Mouse (Mus musculus) gastrocnemius, postnatal 10 days (tissue): ENCODE measurements around the gene Dhrs13. TPM values are rescaled to one million over a fixed set of nuclear protein-coding genes. Genes with fewer than 3 reads are reported as not detected.
"Not testable (repeated sequence)": the region's sequence is repeated elsewhere in the genome, so short reads cannot be mapped to it uniquely, and the experiment has no call there.

Source experiments
- DNase-seq: peaks from one replicate; pipeline ENCODE4 v3.0.0; 2021; ENCODE audit warnings: mixed read lengths
- total RNA-seq, 2 experiments: library from RNA; stranded (reverse); gene quantifications; 2 replicates each; pipeline ENCODE4 v1.2.3; 2021

The Dhrs13 gene
- total RNA-seq, 2 experiments from 2014 or later = 3.0 to 4.3 TPM

DNA sequence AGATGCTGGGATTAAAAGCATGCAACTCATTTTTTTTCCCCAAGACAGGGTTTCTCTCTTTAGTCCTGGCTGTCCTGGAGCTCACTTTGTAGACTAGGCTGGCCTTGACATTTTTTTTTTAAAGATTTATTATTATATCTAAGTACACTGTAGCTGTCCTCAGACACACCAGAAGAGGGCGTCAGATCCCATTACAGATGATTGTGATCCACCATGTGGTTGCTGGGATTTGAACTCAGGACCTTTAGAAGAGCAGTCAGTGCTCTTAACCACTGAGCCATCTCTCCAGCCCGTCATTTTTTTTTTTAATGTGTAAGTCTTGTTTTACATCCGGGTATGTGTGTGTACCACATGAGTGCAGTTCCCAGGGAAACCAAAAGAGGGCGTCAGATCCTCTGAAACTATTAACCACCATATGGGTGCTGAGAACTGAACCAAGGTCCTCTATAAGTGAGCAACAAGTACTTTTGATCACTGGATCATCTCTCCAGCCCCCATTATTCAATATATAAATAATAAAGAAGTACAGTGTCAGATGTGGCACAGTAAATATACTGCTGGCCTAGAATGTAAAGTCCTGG is 10.3 kb downstream of the Dhrs13 start:
- not testable (repeated sequence) for DNase-seq

DNA sequence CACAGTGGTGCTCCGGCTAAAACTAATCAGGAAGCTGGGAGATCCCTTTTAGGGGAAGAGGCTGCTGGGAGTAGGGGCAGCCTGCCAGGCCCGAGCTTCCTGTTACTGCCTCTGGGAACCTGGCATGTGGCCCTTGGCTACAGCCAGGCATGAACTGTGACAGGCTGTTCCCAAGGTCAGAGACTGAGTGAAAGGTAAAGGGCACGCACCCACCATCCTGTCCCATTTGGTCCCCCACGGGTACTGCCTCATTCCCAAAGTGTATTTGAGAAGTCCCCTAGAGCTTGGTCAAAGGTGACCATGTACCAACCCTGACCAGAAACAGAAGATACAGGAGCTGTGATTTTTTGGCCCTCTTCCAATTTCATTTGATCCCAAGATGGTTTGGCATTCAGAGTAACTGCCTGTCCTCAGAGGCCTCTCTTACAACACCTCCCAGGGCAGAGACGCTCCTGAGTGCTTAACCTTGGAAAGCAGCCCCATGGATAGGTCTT is 12.7 kb downstream of the Dhrs13 start:
- peak; percentile 87 for DNase-seq

DNA sequence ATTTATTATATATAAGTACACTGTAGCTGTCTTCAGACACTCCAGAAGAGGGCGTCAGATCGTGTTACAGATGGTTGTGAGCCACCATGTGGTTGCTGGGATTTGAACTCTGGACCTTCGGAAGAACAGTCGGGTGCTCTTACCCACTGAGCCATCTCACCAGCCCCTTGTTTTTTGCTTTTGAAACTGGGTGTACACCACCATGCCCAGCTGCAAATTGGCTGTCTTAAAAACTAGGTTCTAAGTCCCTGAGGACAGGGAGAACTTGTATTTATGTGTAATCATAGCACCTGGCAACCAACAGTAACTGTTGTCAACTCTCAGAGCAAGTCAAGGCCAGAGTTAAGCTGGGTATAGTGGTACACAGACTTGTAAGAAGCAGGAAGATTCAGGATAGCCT is 16.6 kb downstream of the Dhrs13 start:
- DNase-seq = not testable (repeated sequence)

DNA sequence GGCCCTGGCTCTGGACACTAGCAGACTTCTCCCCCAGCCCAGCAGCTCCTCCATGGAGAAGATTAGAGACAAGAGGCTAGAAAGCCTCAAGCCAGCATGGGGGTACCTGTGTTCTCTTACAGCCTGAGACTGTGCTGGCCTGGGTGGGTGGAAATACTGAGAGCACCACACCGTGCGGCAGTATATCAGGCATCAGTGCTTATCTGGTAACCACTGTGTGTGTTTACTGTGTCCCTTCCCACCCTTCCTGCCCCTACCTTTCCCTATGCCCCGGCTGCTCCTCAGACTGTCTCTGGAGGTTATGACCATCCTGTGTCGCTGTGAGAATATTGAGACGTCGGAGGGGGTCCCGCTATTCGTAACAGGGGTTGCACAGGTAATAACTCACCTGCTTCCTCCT is 21.0 kb downstream of the Dhrs13 start:
- no peak for DNase-seq

DNA sequence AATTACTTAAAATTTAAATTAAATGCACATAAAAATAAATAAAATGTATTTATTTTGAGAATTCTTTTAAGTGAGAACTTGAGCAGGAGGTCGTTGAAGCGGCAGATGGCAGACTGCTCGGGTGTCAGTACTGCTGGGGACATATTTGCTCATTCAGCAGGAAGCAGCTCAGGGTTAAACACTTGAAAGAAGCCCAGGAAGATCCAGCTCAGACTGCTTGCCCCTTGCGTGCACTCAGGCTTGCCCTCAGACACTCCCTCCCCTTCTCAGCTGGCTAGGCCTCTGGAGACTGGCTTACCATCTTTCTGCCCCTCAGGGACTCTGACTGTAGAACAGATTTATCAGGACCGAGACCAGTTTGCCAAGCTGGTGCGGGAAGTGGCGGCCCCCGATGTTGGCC is 24.9 kb downstream of the Dhrs13 start:
- DNase-seq = no peak

DNA sequence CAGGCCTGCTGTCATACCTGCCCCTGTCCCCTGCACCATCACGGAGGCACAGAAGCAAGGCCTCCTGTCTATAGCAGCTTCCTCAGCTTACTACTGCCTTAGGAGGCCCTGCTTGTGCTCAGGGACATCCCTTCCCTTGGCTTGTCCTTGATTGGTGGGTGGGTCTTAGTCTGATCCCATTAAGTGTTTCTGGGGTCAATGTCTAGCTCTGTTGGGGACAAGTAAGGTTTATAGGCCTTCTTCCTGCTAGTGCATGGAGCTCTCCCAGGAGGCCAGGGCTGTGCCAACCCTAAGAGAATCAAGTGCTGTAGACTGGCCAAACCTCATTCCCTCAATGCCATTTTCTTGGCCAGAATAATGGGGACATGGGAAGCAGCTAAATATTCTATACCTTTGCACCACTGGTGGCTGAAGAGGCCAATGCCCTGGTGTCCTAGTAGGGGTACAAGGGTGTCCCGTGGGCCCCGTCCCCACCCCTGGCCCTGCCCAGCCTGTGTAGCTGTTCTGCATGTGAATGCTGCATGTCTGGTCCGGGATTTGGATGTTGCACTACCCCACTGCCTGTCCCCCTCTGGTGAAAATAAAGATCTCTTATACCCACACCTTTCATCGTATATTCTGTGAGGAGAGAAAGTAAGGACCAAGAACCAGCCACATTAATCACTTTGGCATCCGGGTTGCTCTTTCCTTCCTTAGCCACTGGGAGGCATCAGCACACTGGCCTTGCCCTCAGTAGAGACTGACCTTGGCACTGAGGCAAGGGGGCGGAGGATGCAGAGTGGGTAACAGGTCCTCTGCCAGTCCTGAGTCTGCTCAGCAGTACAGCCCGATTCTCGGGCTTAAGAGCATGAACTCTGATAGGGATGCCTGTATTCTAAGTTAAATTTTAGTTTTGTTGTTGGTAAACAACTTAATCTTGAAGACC is 28.0 kb downstream of the Dhrs13 start:
- peak; percentile 81 for DNase-seq

DNA sequence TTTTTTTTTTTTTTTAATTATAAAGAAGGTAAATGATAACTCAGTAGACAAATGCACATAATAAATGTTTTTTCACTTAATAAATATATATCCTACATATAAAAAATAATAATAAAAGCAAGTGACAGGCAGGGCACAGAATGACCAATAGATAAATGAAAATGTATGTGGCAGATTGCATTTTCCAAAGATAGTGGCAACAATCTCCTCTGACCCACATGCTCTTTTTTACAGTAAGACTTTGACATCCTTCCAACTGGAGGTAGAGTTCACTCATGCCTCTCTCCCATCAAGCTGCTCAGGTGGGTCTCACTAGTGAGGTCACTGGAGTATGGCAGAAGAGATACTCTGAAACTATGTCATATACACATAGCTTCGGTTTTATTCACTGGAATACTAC is 30.5 kb downstream of the Dhrs13 start:
- no peak for DNase-seq

DNA sequence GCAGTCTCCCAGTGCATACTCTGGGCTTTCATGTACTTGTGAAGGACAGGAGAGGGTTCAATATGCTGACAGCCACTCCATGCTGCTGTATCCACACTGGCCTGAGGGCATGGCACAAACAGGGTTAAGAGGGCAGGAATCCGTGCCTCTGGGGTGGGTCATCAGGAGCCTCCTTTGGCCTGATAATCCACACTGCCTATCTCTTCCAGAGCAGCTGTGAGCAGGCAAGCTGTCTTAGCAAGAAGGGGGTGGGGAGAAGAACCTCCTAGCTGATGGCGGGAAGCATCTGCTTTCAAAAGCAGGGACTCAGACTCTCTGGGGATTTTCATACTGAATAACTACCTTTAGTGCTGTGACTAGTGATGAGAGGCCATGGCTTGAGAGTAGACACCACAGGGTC is 33.8 kb downstream of the Dhrs13 start:
- no peak for DNase-seq

DNA sequence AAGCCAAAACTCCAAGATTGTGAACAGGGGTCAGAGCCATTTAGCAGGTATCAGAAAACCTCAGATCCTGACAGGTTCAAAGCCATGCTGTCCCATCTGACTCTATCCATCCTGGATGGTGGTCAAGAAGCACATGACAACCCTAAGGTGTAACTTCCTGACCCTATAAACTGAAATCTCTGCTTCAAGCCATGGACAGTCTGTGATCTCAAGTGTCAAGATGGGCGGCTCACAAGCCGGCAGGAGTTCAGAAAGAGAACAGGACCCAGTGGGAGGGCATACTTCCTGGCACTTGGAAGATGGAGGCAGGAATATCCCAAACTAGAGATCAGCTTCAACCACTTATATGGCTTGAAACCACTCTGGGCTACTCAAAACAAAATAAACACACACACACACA is 34.6 kb downstream of the Dhrs13 start:
- DNase-seq = no peak

DNA sequence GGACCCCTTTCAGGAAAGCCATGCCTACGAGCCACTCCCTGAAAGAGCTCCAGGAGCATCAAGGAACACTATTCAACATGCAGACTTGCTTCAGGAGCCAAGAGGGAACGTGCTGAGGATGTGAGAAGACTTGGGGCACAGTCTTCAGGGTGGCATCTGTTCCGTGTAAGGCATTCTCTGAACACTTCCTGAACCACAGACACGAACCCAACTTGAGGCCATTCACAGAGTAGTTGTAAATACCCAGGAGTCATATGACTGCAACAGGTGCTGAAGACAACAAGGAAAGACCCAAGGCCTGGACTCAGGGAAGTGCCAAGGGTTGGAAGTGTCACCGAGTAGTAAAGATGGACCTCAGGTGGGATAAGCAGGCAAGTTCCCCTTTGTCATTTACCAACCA is 35.5 kb downstream of the Dhrs13 start:
- no peak for DNase-seq

DNA sequence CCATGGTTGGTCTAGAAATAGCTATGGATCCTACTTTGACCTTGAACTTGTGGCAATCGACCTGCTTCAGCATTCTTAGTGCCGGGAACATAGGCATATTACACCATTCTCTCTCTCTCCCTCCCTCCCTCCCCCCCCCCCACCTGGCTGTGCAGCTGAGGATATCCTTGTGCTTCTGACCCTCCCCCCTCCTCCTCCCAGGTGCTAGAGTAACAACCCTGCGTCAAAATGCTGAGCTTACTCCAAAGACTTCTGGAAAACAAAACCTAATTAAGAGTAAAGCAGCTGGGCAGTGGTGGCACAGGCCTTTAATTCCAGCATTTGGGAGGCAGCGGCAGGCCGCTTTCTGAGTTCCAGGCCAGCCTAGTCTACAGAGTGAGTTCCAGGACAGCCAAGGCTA is 37.0 kb downstream of the Dhrs13 start:
- no peak for DNase-seq

DNA sequence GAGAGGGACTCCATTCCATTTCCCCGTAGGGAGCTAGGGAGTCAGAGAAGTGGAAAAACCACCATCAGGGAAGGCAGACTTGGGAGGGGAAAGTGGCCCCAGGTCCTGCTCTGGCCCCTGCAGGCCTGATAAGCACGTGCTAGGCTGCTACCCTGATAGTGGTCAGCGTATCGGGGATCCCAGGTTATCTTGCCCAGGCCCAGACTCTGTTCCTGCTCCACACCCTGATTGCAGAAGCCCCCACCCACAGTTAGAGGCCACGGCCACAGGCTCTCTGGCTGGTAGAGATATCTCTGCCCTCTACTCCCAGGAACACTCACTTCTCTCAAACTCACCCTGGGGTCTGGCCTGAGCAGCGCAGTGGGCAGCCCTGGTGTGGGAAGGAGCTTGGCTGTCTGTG is 37.6 kb downstream of the Dhrs13 start:
- DNase-seq = no peak

DNA sequence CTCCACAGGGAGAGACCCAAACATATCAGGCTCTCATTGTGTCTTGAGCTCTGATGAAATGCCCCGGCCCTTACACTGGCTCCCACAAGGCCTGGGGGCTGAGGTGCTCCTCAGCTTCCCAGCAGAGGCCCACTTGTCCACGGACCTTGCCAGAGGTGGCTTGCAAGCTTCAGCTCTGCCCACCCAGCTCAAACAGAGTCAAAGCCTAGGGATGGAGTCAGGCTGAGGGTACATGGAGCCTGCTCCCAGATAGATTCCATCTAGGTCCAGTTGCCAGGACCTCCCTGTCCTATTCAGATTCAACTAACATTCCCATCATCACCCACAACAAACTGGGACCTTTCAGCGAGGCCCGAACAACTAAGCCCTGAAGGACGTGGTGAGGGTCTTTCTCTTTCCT is 39.9 kb downstream of the Dhrs13 start:
- DNase-seq = no peak

DNA sequence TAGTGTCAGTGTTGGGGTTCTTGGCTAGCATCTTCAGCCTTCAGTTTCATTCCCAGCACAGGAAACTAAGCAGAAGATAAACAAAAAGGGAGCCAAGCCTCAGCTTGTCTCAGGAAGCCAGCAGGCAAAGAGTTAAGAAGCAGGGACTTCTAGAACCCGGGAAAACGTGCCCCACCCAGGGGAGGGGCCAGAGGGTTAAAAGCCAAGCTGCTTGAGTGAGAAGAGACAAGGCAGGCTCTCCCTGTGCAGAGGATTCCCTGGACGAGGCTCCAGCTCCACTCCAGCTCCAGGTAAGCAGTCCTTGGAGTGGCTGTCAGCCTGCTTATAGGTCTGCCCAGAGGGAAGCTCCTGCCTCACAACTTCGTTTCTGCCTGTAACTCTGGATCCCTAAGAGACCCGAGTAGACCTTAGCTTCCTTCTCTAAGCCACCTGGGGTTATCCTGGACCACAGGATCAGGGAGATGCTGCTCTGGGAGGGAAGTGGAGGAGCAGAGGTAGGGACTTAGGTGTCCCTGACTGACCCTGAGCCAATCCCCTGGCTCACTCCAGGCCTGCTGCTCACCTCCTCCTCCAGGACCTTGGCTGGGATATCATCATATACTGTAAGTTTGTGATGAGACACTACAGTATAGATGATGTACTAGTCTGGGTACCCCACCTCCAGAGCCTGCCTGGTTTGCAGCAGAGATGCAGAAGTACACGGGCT is 40.5 kb downstream of the Dhrs13 start:
- no peak for DNase-seq

DNA sequence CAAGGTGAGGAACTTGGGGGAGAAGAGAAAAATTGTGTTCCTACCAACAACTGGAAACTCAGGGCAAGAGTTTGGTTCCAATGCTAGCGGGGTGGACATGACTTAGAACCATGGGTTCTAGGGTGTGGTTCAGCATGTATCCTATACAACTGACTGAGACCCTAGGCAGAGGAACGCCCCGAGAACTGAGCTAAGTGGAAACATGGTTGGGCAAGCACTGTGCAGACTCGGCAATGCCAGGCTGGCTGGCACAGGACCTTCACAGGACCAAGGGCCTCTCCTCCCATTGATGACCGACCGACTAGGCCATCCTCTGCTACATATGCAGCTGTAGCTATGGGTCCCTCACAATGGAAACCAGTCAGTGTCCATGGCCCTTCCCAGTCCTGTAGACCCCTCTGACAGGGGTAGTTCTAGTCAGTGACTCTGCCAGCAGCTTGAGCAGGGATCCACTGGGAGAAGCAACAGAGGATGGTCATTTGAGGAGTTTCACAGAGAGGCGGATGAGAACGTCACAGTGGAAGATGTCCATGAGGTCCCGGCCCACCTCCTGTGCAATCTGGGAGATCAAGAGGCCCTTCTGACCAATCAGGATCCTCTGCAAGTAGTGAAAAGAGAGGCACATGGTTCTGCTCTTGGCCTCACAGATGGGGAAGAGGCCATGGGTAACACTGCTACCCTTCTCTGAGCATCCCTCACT is 41.6 kb downstream of the Dhrs13 start:
- DNase-seq = no peak

DNA sequence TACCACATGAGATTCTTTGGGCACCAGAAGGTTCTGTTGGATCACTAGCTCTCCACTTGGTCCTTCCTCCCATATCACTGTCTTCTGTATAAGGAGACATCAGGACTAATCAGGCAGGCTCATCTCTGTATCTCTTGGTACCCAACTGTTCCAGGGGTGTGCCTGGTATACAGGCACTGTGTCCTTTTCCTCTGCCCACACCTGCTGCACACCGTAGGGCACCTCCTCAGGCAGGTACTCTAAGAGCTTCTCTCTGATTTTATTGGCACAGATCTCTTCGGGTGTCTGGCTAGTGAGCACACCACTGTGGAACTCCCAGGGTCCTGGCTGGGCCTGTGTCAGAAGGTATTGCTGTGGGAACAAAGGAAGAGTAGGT is 42.2 kb downstream of the Dhrs13 start:
- DNase-seq = no peak

DNA sequence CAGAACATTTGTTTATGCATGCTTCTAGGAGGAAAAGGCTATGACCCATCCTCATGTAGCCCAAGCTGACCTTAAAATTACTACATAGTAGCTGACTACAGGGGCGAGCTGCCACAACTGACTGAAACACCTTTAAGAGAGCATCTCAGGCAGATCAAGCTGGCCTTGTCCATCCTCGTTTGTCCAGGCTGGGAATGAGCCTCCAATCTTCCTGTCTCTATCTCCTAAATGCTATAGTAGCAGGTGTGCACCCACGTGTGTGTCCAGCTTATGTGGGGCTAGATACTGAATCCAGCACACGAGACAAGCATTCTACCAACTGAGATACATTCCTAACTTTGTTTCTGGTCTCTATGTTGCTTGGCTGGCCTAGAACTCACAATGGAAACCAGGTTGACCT is 42.6 kb downstream of the Dhrs13 start:
- DNase-seq = no peak

DNA sequence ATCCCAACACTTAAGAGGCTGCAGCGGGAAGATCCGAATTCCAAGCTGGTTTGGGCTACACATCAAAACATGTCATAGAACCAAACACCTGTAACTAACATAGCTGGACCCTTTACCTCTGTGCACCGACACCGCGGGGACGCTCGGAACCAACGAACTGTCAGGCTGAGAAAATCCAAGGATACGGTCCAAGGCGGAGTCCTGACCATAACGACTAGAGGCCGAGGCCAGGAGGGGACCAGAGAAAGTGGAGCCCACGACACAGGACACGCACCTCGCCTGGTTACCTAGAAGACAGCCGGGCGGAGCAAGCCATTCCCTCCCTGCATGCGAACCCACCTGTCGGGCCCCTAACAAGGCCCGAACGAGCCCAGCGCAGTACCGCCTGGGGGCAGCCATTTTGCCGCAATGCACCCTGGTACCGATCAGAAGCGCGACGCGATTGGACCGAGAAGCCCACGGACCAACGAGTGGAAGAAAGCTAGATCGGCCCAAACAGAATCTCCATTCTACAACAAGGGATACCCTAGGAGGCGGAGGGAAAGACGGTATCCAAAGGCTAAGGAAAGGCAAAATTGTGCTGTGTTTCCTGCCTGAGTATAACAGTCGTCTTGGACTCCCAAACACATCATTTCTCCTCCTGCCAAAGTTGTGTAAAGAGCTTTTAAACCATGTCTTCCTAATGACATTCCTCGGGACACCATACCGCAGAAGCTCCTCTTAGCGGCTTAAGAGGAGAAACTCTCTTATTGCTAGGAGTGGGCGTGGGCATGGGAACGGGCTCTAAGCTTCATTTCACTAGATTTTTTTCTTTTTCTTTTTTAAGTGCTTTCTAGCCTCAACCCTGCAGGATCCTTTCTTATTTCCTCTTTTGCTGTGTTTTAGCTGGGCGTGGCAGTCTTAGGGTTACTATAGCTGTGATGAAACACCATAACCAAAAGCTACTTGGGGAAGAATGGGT is 48.2 kb downstream of the Dhrs13 start, which contains the start of gene Eral1:
Gene Eral1, minus strand, starts transcription at position 423 of the 961 bp plus-strand sequence.
- DNase-seq = peak; percentile 78

DNA sequence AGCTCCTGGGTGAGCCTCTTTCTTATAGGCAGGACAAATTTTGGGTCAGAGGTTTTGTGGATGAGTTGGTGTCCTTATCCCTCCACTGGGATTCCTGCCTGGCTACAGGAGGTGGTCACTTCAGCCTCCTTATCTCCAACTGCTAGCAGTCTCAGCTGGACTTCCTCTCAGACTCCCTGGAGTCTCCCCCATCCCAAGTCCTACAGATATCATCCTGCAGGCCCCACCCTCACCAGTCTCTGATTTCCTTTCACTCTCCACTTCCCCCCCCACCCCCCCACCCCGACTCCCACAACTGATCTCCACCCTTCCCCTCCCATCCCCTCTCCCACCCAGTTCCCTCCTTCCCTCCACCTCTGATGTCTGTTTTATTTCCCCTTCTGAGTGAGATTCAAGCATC is 51.5 kb downstream of the Dhrs13 start:
- DNase-seq = no peak

DNA sequence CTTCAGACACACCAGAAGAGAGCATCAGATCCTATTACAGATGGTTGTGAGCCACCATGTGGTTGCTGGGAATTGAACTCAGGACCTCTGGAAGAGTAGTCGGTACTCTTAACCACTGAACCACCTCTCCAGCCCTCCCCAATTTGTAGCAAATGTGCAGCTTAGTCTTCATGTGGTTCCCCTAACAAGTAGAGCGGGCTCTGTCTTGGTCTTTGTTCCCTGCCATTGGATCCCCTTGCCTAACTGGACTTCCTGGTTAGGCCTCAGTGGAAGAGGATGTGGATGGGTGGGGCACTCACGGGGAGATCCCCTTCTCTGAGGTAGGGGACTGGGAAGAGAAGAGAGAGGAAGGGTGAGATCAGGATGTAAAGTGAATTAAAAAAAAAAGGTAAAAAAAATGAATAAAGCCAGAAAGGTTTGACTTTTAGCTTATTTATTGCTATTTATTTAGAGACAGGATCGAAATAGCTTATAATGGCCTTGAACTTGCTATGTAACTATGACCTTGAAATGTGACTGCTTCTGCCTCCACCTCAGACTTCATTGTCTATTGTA is 54.9 kb downstream of the Dhrs13 start:
- DNase-seq = no peak
